Mouse (Mus musculus) MN1 (cell line): ENCODE measurements at regions not wholly inside any gene's neighbourhood (a gene's known extent, or its start where the extent isn't known, plus 50 kb on each side); places are given as distances from the start of the nearest gene placed in this dataset.

ENCODE experiments used
- DNase-seq: peaks from one replicate; pipeline ENCODE4 v3.0.0-alpha.2; 2016; ENCODE audit warnings: low spot score

GRCm38 (mm10) chr5:84934369-84934768, 517.2 kb upstream of the Epha5 start:
- no peak for DNase-seq

GRCm38 (mm10) chr5:84917631-84918292, 500.6 kb upstream of the Epha5 start:
- no peak for DNase-seq

GRCm38 (mm10) chr5:84901669-84902068, 484.5 kb upstream of the Epha5 start:
- DNase-seq = no peak

GRCm38 (mm10) chr5:84897535-84897934, 480.4 kb upstream of the Epha5 start:
- DNase-seq = no peak

- peak; percentile 23 for DNase-seq
Observed at GRCm38 (mm10) chr5:84853622-84854021, 436.4 kb upstream of the Epha5 start.

GRCm38 (mm10) chr5:84849175-84849574, 432.0 kb upstream of the Epha5 start:
- DNase-seq = no peak

- peak; percentile 50 for DNase-seq
Observed at GRCm38 (mm10) chr5:84848765-84849164, 431.6 kb upstream of the Epha5 start.

- DNase-seq = no peak
Observed at GRCm38 (mm10) chr5:84811460-84811859, 394.3 kb upstream of the Epha5 start.

- no peak for DNase-seq
Observed at GRCm38 (mm10) chr5:84810844-84811243, 393.7 kb upstream of the Epha5 start.

- DNase-seq = no peak
Observed at GRCm38 (mm10) chr5:84762618-84763017, 345.4 kb upstream of the Epha5 start.

GRCm38 (mm10) chr5:84752053-84752452, 334.9 kb upstream of the Epha5 start:
- DNase-seq = no peak

- DNase-seq = no peak
Observed at GRCm38 (mm10) chr5:84705436-84705835, 288.3 kb upstream of the Epha5 start.

GRCm38 (mm10) chr5:84690334-84691258, 273.4 kb upstream of the Epha5 start:
- no peak for DNase-seq

GRCm38 (mm10) chr5:84687534-84687933, 270.4 kb upstream of the Epha5 start:
- DNase-seq = no peak

GRCm38 (mm10) chr5:84655171-84655570, 238.0 kb upstream of the Epha5 start:
- DNase-seq = no peak

GRCm38 (mm10) chr5:84635502-84635901, 218.3 kb upstream of the Epha5 start:
- no peak for DNase-seq

- DNase-seq = no peak
Observed at GRCm38 (mm10) chr5:84632851-84633250, 215.7 kb upstream of the Epha5 start.

GRCm38 (mm10) chr5:84618194-84618593, 201.0 kb upstream of the Epha5 start:
- DNase-seq = no peak

GRCm38 (mm10) chr5:84608683-84609082, 191.5 kb upstream of the Epha5 start:
- DNase-seq = peak; percentile 9

GRCm38 (mm10) chr5:84565311-84565946, 148.2 kb upstream of the Epha5 start:
- no peak for DNase-seq

- DNase-seq = no peak
Observed at GRCm38 (mm10) chr5:84519836-84520235, 102.7 kb upstream of the Epha5 start.

- no peak for DNase-seq
Observed at GRCm38 (mm10) chr5:84510144-84510543, 93.0 kb upstream of the Epha5 start.

GRCm38 (mm10) chr5:84480978-84481377, 63.8 kb upstream of the Epha5 start:
- no peak for DNase-seq
